Mouse (Mus musculus) frontal cortex, adult (tissue): ENCODE results near the gene Olfr1036.
"Not testable (repeated sequence)": the region's sequence is repeated elsewhere in the genome, so short reads cannot be mapped to it uniquely, and the experiment has no call there.

Experiments used
- ATAC-seq: cut with Nextera tagmentation; 2 replicates; pipeline ENCODE4 v1.9.2; 2017; ENCODE audit warnings: mild to moderate bottlenecking, moderate library complexity, mixed read lengths; ENCODE audit not compliant: low TSS enrichment

The Olfr1036 gene

DNA sequence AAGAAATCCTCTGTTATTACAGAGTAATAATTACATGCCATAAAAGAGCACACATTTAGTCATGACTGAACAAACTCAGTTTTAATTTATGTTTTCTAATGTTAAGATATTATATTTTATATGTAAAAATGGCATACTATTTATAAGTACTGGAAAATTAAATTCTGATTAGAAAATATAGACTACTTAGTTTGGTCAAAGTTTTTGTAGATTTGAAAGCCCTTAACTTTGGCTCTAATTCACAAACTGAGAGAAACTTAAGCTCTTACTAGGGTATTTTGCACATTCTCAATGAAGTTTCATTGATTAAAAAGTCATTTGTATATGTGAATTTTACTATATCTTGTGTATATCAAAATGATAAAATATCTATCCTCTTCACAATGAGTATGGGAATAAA, at the start of gene Olfr1036:
Olfr1036 (plus strand) TSS at position 301 of the 400 bp plus-strand sequence.
- ATAC-seq, result not testable (repeated sequence)

DNA sequence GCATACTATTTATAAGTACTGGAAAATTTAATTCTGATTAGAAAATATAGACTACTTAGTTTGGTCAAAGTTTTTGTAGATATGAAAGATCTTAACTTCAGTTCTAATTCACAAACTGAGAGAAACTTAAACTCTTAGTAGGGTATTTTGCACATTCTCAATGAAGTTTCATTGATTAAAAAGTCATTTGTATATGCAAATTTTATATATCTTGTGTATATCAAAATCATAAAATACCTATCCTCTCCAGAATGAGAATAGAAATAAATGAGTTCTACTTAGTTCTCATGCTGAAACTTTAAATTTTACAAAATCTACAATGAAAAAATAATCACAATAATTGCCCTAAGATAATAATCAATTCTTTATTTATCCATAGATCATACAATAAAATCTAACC, 28.2 kb upstream of the Olfr1036 start, which contains the start of gene Olfr1034:
Olfr1034 (plus strand) TSS at position 301 of the 400 bp plus-strand sequence.
- ATAC-seq, result no peak

DNA sequence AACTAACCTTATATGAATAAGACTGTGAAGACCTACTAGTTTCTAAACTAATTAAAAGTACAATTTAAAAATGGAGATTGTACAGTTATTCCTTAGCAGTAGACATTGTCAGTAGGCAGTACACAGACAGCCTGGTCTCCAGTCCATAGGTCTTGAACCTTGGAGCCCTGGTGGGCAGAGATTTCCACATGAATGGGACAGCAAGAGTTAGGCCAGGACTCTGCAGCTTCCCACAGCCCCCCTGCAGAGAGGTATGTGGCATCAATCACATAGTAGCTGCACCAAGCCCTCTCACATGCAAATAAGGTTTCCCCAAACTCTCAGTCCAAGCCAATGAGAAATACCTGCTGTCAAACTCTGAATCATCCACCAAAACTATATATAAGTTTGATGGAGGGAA, 23.0 kb upstream of the Olfr1036 start:
- ATAC-seq, result not testable (repeated sequence)

DNA sequence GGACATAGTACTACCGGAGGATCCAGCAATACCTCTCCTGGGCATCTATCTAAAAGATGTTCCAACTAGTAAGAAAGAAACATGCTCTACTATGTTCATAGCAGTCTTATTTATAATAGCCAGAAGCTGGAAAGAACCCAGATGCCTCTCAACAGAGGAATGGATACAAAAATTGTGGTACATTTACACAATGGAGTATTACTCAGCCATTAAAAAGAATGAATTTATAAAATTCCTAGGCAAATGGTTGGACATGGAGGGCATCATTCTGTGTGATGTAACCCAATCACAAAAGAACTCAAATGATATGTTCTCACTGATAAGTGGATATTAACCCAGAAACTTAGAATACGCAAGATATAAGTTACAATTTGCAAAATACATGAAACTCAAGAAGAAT, 10.0 kb upstream of the Olfr1036 start:
- ATAC-seq, result not testable (repeated sequence)

DNA sequence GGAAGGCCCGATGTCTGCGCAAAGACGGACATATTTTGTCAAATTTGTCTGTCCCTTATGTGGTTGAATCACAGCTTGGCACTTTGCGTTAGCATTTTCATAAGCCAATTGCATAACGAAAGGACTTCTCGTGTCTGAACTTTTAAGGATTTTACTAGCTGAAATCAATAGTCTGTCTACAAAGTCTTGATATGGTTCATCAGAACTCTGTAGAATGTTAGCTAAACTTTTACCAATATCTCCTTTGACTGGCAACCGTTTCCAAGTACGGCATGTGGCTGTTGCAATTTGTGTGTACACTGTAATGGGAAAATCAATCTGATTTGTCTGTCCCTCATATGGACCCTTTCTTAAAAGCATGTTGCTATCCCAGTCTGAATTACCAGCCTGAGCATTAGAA, 3.6 kb upstream of the Olfr1036 start:
- ATAC-seq, result no peak

DNA sequence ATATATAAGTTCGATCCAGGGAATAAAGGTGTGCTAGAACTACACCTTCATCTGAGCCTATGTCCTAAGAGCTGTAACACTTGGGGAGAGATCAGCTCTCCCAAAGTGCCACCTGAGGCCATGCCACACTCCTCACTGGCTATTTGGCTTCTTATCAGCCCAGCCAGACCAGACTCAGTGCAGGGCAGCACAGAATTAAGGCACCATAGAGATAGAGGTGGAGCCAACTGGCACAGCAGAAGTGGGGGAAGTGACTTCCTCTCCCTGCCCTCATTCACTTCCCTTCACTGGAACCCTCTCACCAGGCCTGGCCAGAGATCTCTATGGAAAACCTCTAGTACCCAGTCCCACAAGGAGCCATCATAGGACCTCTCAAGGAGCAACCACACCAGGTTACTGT, 6.7 kb downstream of the Olfr1036 start:
- ATAC-seq, result not testable (repeated sequence)

DNA sequence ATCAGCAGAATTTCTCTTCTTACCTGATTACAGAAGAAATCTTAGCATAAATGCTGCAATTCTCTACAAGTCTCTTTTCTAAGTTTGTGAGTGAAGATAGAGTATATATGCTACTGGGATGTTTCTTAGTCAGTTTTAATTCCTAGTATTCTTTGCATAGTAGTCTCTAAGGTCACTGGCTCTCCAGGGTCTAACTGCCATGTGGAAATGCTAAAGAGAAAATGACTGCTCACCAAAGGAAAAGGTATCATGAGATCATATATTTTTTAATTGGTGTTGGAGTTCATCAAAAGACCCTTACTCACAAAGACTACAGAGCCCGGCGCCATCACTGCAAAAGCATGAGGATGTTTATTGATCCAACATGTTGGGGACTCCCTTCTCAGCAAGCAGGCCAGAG, 13.5 kb downstream of the Olfr1036 start, which contains the start of gene Olfr1037:
Olfr1037 (minus strand) TSS at position 101 of the 400 bp plus-strand sequence.
- ATAC-seq, result no peak
